Mouse (Mus musculus): ENCODE measurements around the gene Xdh.

Gene Xdh

DNA sequence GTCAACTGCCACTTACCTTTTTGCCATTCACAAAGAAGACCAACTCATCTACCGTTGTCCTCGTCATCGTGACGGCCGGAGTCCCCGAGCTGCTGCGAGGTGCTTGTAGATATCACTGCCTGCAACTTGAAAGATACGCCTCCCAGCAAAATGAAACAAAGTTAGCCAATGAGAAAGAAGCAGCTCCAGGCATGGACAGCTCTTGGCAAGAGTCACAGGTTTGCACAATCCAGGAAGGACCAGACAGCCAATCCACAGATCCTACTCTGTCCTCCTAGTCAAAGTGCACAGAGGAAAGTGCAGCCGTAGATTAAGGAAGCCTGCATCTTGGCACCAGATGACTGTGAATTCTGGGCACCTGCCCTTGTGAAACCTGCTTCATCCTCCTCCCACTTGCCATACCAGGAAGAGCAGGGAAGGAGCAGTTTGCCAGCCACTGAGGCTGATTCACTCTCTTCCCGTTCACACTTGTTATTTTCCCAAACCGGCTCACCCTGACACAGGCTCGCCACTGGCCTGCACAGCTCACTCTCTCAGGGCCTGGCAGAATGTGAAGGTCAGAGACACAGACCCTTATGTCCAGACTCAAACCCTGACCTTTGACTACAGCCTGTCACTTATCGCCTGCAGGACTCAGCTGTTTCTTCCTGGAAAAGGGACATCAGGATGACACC, at the start of gene Xdh:
TSS of gene Xdh (minus strand) at position 135 of the 674 bp plus-strand sequence.
- DNase-seq (ENCODE audit: low spot score in 2 of 2) = no peak

DNA sequence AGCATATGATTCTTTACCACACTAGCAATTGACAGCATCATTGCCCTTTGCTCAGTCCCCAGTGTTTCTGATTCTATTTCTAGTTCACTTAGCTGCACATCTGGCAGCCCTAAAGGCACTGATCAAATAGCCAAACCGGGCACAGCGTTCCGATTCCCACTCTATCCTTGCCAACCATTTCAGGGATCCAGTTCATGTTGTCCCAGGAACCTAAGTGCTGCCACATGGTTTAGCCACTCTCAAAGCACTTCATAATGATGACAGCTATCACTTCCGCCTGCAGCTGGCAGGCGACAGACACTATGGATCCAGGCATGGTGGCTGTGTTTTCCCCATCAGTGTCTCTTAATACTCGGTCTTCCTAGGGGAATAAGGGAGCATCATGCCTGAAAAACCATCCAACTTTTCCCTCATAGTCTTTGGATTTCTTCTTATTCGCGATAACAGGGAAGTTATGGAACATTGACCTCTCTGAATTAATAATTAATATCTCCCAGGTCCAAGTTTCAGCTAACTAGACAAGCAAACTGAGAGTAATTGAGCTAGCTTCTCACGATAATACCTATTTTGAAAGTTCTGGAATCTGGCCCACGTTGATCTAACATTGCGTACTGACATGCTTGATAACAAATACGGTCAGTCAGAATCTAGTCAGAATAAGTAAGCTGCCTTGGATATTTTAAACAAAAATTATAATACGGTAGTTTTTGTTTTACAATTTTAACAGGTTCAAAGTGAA, 46.1 kb upstream of the Xdh start:
- DNase-seq (ENCODE audit: low spot score in 2 of 2) = no peak

DNA sequence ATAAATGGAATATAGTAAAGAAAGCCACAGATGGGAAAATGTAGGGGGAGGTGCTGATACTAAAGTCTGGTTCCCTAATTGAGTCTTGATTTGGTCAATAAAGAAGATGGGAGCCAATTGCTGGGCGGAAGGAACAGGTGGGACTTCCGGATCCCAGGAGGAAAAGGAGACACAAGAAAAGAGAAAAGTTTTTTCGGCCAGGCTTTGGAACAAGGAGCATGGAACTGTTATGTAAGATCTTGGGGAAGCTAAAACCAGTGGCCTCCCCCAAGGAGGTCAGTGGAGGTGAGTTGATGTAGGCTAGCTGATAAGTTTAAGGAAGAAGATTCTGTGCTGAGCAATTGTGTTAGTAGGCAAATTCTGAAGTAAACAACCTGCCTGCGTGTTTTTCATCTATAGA, 41.3 kb upstream of the Xdh start:
- DNase-seq (ENCODE audit: low spot score in 2 of 2) = no peak

GRCm38 (mm10) chr17:73986571-73986970, 36.6 kb upstream of the Xdh start:
- no peak for DNase-seq (ENCODE audit: low spot score in 2 of 2)

- DNase-seq (ENCODE audit: low spot score in 2 of 2) = no peak
Observed at GRCm38 (mm10) chr17:73985936-73986335, 35.9 kb upstream of the Xdh start.

- DNase-seq (ENCODE audit: low spot score in 2 of 2) = no peak
Observed at GRCm38 (mm10) chr17:73984508-73984907, 34.5 kb upstream of the Xdh start.

DNA sequence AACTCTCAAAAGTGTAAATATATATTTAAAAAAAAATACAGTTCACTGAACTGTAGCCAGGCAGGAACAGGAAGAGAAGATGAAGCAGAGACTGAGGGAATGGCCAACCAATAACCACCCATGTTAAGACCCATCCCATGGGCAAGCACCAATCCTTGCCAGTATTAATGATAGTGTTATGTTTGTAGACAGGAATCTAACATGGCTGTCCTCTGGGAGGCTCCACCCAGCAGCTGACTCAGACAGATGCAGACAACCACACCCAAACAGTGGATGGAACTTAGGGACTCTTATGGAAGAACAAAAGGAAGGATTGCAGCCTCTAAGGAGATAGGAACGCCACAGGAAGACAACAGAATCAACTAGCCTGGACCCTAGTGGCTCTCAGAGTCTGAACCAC, 32.9 kb upstream of the Xdh start:
- DNase-seq (ENCODE audit: low spot score in 2 of 2) = no peak

- no peak for DNase-seq (ENCODE audit: low spot score in 2 of 2)
Observed at GRCm38 (mm10) chr17:73976066-73976465, 26.1 kb upstream of the Xdh start.

DNA sequence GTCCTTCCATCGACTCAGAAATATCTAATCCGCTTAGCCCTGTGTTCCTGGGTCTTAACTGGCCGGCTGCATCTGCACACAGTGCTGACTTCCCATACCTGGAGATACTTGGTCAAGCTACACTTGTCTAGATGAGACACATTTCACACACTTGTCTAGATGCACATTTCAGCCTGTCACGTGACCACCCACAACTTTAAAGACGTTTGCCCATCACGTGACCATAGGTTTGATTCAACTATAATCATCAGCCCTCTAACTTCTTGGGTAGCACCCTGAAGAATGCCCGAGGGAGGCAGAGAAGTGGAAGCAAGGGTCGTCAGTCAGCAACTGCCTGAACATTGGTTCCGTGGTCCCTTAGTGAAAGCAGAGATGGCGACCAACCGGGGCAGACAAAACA, 22.7 kb upstream of the Xdh start:
- no peak for DNase-seq (ENCODE audit: low spot score in 2 of 2)

DNA sequence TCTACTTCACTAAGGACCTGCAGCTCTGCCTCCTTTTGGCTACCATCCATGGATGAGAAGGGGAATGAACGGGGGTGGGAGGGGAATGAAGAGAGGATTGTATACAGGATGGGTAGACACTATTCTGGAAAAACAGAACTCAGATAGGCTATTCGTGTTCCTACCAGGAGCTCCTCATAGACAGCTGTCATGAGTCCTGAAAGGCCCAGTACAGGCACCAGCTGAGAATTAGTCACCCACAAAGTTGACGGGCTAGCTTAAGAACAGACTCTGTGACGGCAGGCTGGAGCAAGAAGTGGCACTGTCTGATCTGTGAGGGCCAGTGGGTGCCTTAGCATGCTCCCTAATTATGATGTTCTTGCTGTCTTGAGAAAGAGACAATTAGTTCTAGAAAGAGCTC, 21.3 kb upstream of the Xdh start:
- DNase-seq (ENCODE audit: low spot score in 2 of 2) = no peak

DNA sequence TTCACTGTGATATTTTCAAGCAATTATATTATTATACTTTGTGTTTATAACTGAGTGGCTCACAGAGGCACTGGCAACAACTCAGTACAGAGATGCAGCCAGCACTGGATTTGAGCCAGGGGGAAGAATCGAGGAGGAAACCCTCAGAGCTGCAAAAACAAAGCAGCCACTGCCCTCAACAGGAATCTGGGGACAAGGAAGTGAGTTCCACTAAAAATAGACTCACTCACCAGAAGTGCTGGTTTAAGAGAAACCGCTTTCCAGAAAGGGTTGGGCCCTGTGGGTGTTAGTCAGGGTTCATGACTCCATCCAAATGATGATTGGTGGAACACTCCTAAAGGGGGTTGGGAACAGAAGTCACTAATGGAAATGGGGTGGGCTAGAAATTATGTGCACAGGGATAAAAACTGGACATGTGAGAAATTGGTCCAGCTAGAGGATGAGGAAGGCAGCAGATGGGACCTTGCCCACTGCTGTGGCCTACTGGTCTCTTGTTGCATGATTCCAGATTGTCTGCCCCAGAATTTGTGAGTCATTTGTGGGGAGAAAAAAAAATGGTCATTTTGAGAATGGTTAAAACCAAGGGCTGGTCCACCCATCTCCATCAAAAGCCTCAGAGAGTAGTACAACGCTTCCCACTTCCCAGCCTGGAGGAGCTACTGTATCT, 20.5 kb upstream of the Xdh start:
- no peak for DNase-seq (ENCODE audit: low spot score in 2 of 2)

DNA sequence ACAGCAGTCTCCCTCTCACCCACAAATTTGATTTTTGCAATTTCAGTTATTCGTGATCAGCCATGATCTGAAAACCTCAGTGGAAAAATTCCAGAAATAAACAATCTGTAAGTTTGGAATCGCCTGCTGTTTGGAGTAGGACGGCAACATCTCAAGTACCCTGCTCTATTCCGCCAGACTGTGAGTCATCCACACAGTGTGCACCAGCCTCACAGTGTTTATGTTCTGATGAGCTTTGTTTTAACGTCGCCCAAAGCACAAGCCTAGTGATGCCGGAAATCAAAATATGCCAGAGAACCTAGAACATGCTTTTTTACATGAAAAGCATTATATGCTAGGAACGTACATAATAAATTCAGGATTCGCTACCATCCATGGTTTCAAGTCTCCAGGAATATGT, 14.9 kb upstream of the Xdh start:
- no peak for DNase-seq (ENCODE audit: low spot score in 2 of 2)

GRCm38 (mm10) chr17:73962628-73963043, 12.6 kb upstream of the Xdh start:
- no peak for DNase-seq (ENCODE audit: low spot score in 2 of 2)

DNA sequence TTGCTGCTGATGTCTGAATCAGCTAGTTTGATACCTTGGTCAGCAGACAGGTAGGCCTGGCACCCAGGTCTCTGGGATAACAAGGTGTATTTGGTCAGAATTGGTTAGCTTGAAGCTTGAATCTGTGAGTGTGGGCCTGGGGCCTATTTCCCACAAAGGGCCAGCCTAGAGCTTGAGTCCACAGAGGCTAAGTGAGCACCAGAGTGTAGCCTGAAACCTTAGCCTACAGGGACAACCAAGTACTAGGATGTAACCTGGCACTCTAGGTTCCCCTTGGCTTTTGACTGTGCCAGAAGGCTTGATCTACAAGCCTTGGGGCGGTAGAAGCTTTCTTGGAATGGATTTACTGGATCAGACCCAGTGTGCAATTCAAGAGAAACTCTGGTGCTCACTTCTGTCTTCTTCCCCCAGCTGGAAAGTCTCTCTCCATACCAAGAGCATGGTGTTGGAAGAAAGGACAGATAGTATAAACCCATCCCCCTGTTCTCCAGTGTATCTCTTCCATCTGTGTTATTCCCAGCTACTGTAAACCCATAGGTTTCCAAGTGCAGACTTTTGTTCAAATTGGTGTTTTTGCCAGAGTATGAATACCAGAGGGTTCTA, 11.9 kb upstream of the Xdh start:
- DNase-seq (ENCODE audit: low spot score in 2 of 2) = no peak

- no peak for DNase-seq (ENCODE audit: low spot score in 2 of 2)
Observed at GRCm38 (mm10) chr17:73960745-73961144, 10.7 kb upstream of the Xdh start.

- no peak for DNase-seq (ENCODE audit: low spot score in 2 of 2)
Observed at GRCm38 (mm10) chr17:73952103-73952521, 2.1 kb upstream of the Xdh start.

DNA sequence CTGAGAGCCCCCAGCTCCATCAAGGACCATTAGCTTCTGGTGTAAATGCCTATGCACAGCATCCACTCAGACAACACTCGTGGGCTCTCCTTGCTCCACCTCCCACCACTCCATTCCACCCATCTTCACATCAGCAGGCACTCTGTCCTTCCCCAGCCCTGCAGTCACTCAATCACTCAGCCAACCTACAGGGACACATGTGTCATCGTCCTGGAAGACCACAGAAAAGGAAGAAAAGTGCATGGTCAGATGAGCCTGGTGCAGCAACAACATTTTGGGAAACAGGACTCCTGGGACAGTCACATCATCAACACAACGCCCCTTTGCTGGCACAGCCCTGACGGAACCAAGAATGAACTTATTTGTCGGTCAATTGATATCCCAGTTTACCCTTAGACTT, 974 bp upstream of the Xdh start:
- no peak for DNase-seq (ENCODE audit: low spot score in 2 of 2)

GRCm38 (mm10) chr17:73949498-73949897, 498 bp downstream of the Xdh start:
- DNase-seq (ENCODE audit: low spot score in 2 of 2) = no peak

- DNase-seq (ENCODE audit: low spot score in 2 of 2) = no peak
Observed at GRCm38 (mm10) chr17:73948801-73949200, 1.2 kb downstream of the Xdh start.

DNA sequence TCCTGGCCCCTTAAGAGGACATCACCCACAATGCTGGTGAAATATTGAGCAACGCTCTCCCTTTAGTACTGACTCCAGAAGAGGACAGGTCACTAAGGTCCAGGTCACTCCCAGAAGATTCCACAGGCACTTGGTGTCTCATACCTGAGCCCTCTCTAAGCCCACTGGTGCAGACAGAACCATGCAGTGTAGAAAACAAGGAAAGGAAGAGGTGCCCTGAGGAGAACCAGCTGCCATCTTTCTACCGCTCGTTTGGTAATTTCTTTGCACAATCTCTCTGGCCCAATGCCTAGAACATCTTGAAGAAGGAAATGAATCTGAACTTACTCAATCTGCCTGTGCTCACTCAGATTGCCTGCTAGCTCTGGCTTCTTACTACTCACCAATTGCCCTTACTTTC, 2.0 kb downstream of the Xdh start:
- no peak for DNase-seq (ENCODE audit: low spot score in 2 of 2)

DNA sequence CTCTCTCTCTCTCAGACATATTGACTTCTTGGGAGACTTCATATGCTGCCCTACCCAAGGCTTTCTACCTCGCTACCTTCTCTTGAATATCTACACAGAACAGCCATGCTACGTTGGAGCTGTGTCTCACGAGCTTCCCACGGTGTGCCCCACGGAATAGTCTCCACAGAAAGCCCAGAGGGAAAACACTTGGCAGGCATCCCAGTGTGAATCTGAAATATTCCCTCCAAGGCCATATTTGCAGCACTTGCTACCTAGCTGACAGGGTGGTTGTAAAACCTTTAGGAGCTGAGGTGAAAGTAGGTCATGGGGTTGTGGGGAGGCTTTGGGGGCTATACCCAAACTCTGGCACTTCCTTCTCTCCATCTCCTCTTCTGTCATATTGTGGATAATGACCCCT, 3.1 kb downstream of the Xdh start:
- no peak for DNase-seq (ENCODE audit: low spot score in 2 of 2)

GRCm38 (mm10) chr17:73944661-73945060, 5.3 kb downstream of the Xdh start:
- no peak for DNase-seq (ENCODE audit: low spot score in 2 of 2)
